Mouse (Mus musculus) hematopoietic multipotent progenitor cell, adult 10-12 weeks (in vitro differentiated cells): ENCODE measurements around the gene Rplp2. TPM values are rescaled to one million over a fixed set of nuclear protein-coding genes. Genes with fewer than 3 reads are reported as not detected.

Source experiments
- polyA plus RNA-seq: library from polyadenylated mRNA; stranded (reverse); fragments of >175 nt; gene quantifications from 2 replicates; pipeline ENCODE4 v1.2.3, GENCODE M21; 2012; ENCODE audit warnings: low replicate concordance

The Rplp2 gene
- 3,922 and 5,182 TPM in 2 replicates for polyA plus RNA-seq

GRCm38 (mm10) chr7:141447110-141447991 lies at the start of gene Rplp2:
Gene Rplp2, plus strand, starts transcription at chr7:141447370.

GRCm38 (mm10) chr7:141413809-141414584 lies 33.2 kb upstream of the Rplp2 start, which contains the start of gene Gatd1:
Gene Gatd1, minus strand, starts transcription at chr7:141414136.

DNA sequence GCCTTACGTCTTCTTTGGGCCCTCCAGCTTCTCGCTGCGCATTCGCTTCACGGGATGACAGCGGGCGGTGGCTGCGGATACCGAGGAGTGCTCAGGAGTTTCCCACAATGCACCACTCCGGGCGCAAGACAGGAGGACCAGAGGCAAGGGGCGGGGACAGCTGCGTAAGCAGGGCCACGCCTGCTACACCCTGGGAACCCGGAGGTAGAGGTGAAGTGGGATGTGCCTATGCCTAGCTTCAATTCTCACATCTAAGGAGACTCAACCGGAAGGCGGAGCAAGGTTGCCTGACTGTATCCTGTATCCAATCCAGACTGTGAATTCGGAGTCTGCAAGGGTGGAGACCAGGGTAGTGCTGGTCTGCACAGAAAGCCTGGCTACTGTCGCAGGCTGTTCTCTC lies 17.9 kb upstream of the Rplp2 start, which contains the start of gene Cend1:
Cend1 (minus strand) TSS at position 182 of the 400 bp plus-strand sequence.

GRCm38 (mm10) chr7:141437178-141438120 lies 9.7 kb upstream of the Rplp2 start, which contains the start of gene Slc25a22:
Gene Slc25a22, minus strand, starts transcription at chr7:141437892.

DNA sequence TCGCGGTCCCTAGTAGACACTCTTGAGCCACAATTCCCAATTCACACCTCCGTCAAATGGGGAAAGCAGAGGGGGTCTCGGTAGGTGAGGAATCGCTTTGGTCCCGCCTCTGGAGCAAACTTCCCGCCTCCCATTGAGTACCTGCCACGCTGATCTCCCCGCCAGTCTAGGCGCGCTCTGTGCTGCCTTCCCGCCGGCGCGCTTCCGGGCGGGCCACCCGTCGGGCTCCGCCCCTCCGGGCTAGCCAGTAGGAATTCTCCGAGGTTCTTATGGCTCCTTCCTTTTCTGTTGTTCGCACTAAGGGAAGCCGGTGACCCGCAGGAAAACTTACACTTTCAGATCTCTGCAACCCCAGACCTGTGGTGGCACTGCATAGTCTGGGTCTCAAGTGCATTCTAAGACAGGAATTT lies 3.3 kb upstream of the Rplp2 start, which contains the start of gene Pidd1:
Pidd1 (minus strand) TSS at position 198 of the 410 bp plus-strand sequence.

DNA sequence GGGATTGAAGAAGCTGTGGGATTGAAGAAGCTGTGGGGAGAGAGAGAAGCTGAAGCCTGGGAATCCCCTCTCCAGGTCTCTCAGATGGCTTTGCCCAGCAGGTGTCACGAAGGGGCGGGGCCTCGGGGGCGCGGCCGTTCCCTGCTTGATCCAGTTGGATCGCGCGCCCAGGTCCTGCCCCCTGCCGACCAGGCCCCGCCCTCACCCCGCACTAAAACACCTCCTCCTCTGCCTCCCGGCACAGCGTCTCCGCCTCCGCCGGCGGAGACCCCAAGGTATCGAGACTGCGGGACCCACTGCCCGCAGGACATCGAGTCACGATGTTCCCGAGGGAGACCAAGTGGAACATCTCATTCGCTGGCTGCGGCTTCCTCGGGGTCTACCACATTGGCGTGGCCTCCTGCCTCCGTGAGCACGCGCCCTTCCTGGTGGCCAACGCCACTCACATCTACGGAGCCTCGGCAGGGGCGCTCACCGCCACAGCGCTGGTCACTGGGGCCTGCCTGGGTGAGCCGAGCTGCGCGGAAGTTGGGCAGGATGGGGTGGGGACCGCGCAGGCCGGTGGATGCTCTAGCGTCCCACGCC lies 7.9 kb downstream of the Rplp2 start, which contains the start of gene Pnpla2:
Pnpla2 (plus strand) TSS at position 232 of the 585 bp plus-strand sequence.

DNA sequence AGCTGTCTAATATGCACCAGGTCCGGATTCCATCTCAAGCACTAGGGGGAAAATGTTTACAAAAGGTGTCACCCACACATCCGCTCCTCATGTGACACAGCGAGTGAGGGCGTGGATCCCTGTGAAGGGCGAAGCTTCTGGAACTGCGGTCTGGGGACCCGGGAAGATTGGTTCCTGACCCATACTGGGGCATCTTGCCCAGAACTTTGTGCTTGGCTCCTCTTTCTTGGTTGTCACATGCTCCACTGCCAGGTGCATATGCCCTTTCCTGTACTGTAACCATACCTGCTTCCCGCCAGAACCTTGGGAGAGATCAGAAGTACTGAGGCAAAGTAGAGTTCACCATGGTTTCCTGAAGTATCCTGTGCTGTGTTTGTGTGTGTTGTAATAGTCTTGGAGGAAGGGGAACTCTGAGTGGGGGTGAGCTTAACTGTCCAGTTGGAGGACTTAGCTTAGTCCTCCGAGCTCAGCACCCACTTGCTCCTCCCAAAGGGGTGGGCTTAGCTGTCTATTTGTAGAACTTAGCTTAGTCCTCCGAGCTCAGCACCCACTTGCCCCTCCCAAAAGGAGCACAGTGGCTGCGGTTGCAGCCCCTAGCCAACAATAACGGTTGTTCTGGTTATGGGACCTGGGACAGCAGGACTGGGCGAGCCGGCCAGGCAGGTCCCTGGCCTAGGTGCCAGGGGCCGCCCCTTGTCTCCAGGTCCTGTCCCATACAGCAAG lies 13.4 kb downstream of the Rplp2 start, which contains the start of gene Cracr2b:
Cracr2b (plus strand) TSS at position 704 of the 723 bp plus-strand sequence.

DNA sequence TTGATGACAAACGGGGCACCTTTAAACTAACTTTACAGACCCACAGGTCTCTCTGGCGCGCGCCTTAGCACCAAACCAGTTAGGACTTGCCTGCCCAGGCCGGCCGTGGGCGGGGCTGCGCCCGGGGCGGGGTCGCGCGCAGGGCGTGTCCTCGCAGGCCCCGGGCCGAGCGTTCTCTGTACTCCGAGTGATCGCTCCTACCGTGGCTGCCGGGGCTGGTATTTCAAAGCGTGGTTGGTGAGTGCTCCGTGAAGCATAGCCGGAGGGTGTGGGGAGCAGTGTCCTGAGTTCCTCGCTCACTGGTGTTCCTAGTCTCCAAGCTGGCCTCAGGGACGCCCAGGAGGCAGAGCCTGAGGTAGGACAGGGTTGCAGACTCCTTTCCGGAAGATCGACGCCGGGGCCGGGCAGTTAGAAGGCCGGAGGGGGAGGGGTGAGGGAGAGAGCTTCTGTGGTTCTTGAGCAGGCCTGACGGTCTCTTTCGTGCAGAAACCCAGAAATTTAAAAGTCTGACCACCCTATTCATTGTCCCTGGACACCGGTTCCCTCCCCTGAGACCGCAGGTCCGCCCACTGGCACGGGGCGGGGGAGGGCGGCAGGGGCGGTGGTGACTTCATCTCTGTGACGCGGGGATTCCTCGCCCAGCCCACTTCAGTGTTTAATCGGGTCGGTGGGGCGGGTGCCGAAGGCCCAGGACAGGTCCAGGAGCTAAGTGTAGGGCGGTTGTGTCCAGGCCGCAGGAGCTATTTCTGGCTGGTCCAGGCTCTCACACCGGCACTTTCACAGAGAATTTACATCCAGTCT lies 20.3 kb downstream of the Rplp2 start, which contains the start of gene Cd151:
Cd151 (plus strand) TSS at position 163 of the 801 bp plus-strand sequence.

DNA sequence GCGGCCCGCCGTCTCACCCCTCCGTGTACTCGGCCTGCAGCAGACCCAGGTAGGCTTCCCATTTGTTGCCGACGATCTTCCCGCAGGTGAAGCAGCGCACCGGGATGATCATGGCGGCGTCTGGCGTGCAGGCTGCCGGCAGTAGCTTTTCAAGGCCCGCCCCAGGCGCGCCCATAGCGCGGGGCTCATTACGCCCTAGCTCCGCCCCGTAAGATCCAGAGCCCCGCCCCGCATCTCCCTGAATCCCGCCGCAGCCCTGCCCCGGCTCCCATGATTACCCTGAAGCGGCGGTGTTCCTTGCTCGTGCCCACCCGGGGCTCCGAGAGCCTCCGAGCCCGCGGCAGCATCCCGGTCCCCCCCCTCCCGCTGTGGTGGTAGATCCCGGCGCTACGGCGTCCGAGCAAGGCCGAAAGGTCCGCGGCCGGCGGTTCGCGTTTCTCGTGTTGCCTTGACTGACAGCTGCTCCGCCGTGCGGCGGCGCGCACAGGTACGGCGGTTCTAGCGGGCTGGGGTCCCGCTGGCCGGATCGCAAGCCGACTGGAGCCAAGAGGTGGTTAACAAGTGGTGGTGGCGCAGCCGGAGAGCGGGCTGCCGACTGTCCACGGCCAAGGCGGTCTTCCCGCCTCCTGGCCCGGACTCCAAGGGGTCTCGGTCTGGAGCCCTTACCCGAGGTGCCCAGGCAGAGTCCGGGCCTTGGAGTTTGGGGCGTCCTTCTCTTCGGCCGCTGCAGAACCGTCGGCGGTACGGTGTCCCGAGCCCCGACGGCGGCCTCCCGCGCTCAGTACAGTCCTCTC lies 28.0 kb downstream of the Rplp2 start, which contains the start of the genes Polr2l and Tspan4:
Polr2l (minus strand) TSS at position 122 of the 794 bp plus-strand sequence.
Tspan4 (plus strand) TSS at position 230 of the 794 bp plus-strand sequence.

Other genes starting within 250 kb of the Rplp2 start
- gene Lmntd2, start 233.3 kb upstream of the Rplp2 start, polyA plus RNA-seq: 4.7 and 9.3 TPM in 2 replicates
- gene Rassf7, start 231.5 kb upstream of the Rplp2 start, polyA plus RNA-seq: 18.6 and 26.2 TPM in 2 replicates
- 119 and 133 TPM in 2 replicates for gene Phrf1, start 218.6 kb upstream of the Rplp2 start, polyA plus RNA-seq
- 136 and 455 TPM in 2 replicates for gene Irf7, start 180.9 kb upstream of the Rplp2 start, polyA plus RNA-seq
- 0.06 and 0.34 TPM in 2 replicates for gene Cdhr5, start 170.6 kb upstream of the Rplp2 start, polyA plus RNA-seq
- gene Sct, start 168.2 kb upstream of the Rplp2 start, polyA plus RNA-seq: 0.21 TPM in 1 of 2 replicates, not detected in the other
- 0.11 TPM in 1 of 2 replicates, not detected in the other for gene Drd4, start 155.4 kb upstream of the Rplp2 start, polyA plus RNA-seq
- 16.9 and 54.5 TPM in 2 replicates for gene Deaf1, start 119.7 kb upstream of the Rplp2 start, polyA plus RNA-seq
- gene Tmem80, start 119.6 kb upstream of the Rplp2 start, polyA plus RNA-seq: 23.7 and 40.6 TPM in 2 replicates
- 0.34 and 0.65 TPM in 2 replicates for gene Eps8l2, start 108.5 kb upstream of the Rplp2 start, polyA plus RNA-seq
- gene Taldo1, start 55.2 kb upstream of the Rplp2 start, polyA plus RNA-seq: 33.5 and 307 TPM in 2 replicates
- 9.9 and 18.8 TPM in 2 replicates for gene Gatd1, start 33.2 kb upstream of the Rplp2 start, polyA plus RNA-seq
- 0.10 TPM in 1 of 2 replicates, not detected in the other for gene Cend1, start 17.9 kb upstream of the Rplp2 start, polyA plus RNA-seq
- 66.0 and 111 TPM in 2 replicates for gene Slc25a22, start 9.5 kb upstream of the Rplp2 start, polyA plus RNA-seq
- gene Pidd1, start 3.3 kb upstream of the Rplp2 start, polyA plus RNA-seq: 11.3 and 32.9 TPM in 2 replicates
- 122 and 166 TPM in 2 replicates for gene Pnpla2, start 7.8 kb downstream of the Rplp2 start, polyA plus RNA-seq
- 4.4 and 5.5 TPM in 2 replicates for gene Cracr2b, start 13.7 kb downstream of the Rplp2 start, polyA plus RNA-seq
- 7.4 and 23.0 TPM in 2 replicates for gene Cd151, start 20.0 kb downstream of the Rplp2 start, polyA plus RNA-seq
- gene Polr2l, start 27.8 kb downstream of the Rplp2 start, polyA plus RNA-seq: 22.1 and 24.5 TPM in 2 replicates
- 5.9 and 14.9 TPM in 2 replicates for gene Tspan4, start 27.9 kb downstream of the Rplp2 start, polyA plus RNA-seq
- 11.4 and 11.9 TPM in 2 replicates for gene Chid1, start 92.5 kb downstream of the Rplp2 start, polyA plus RNA-seq
- 28.5 and 29.5 TPM in 2 replicates for gene Ap2a2, start 114.8 kb downstream of the Rplp2 start, polyA plus RNA-seq
- 0.01 TPM in 2 replicates for gene Muc6, start 207.9 kb downstream of the Rplp2 start, polyA plus RNA-seq
- gene Muc2, start 243.0 kb downstream of the Rplp2 start, polyA plus RNA-seq: 0.03 and 0.10 TPM in 2 replicates